Mouse (Mus musculus) MEL (cell line): ENCODE measurements at regions not wholly inside any gene's neighbourhood (a gene's known extent, or its start where the extent isn't known, plus 50 kb on each side); places are given as distances from the start of the nearest gene placed in this dataset.

Experiments used
- DNase-seq: peaks from one replicate; pipeline ENCODE4 v3.0.0; 2011; ENCODE audit warnings: low read depth, low spot score
- H3K27ac ChIP-seq: 2 replicates; pipeline ENCODE4 v1.5.1; 2012; ENCODE audit warnings: low read depth, mild to moderate bottlenecking, control low read depth, low read length, moderate library complexity; ENCODE audit not compliant: control insufficient read depth
- H3K27me3 ChIP-seq, 2 experiments: fragments of 150-350 bp in 1 of 2; sonication (generic) in 1 of 2; 2 replicates each; pipeline ENCODE4 v1.6.1; 2012; ENCODE audit warnings: low read length in 2 of 2, mild to moderate bottlenecking in 2 of 2, improper control_type of control experiment in 1 of 2, moderate library complexity in 1 of 2; ENCODE audit not compliant: insufficient read depth in 2 of 2, control insufficient read depth in 1 of 2
- H3K36me3 ChIP-seq, 2 experiments: 2 replicates each; pipeline ENCODE4 v1.6.1; 2012 to 2014; ENCODE audit warnings: low read length in 2 of 2, improper control_type of control experiment in 1 of 2, inconsistent platforms in 1 of 2, mild to moderate bottlenecking in 1 of 2; ENCODE audit not compliant: insufficient read depth in 2 of 2, control insufficient read depth in 1 of 2
- H3K4me1 ChIP-seq, 2 experiments: fragments of 150-350 bp in 1 of 2; sonication (generic) in 1 of 2; 2 replicates each; pipeline ENCODE4 v1.6.1; 2012; ENCODE audit warnings: low read length in 2 of 2, improper control_type of control experiment in 1 of 2, mild to moderate bottlenecking in 1 of 2; ENCODE audit not compliant: insufficient read depth in 2 of 2, control insufficient read depth in 1 of 2
- H3K4me3 ChIP-seq, 2 experiments: fragments of 150-350 bp in 1 of 2; sonication (generic) in 1 of 2; 2 replicates each; pipeline ENCODE4 v1.5.1; 2012; ENCODE audit warnings: low read depth in 2 of 2, low read length in 2 of 2, mild to moderate bottlenecking in 2 of 2, moderate library complexity in 2 of 2, control low read depth in 1 of 2, improper control_type of control experiment in 1 of 2; ENCODE audit not compliant: control insufficient read depth in 1 of 2, insufficient read depth in 1 of 2
- H3K79me2 ChIP-seq: 2 replicates; pipeline ENCODE4 v1.6.1; 2012; ENCODE audit warnings: mild to moderate bottlenecking, low read length, moderate library complexity; ENCODE audit not compliant: control insufficient read depth, poor library complexity, insufficient read depth
- H3K9ac ChIP-seq: 2 replicates; pipeline ENCODE4 v1.6.1; 2012; ENCODE audit warnings: low read depth, mild to moderate bottlenecking, control low read depth, low read length, moderate library complexity; ENCODE audit not compliant: control insufficient read depth, poor library complexity, severe bottlenecking
- H3K9me3 ChIP-seq: fragments of 150-350 bp; sonication (generic); replicated peaks from 2 replicates; pipeline ENCODE4 v1.6.1; 2012; ENCODE audit warnings: mild to moderate bottlenecking, low read length, improper control_type of control experiment, moderate library complexity; ENCODE audit not compliant: insufficient read depth
- BHLHE40 ChIP-seq: IDR thresholded peaks from 2 replicates; pipeline ENCODE4 v1.6.1; 2012; ENCODE audit warnings: low read depth, mild to moderate bottlenecking, inconsistent platforms, low read length, improper control_type of control experiment, borderline replicate concordance
- CHD1 ChIP-seq: IDR thresholded peaks from 2 replicates; pipeline ENCODE4 v1.6.1; 2012; ENCODE audit warnings: low read depth, mild to moderate bottlenecking, inconsistent platforms, low read length, improper control_type of control experiment
- E2F4 ChIP-seq: IDR thresholded peaks from 2 replicates; pipeline ENCODE4 v1.6.1; 2011; ENCODE audit warnings: low read depth, low read length, improper control_type of control experiment, borderline replicate concordance
- ELF1 ChIP-seq: IDR thresholded peaks from 2 replicates; pipeline ENCODE4 v1.6.1; 2014; ENCODE audit warnings: low read depth, mild to moderate bottlenecking, inconsistent platforms, low read length, improper control_type of control experiment, moderate library complexity
- EP300 ChIP-seq, 2 experiments: IDR thresholded peaks; 2 replicates each; pipeline ENCODE4 v1.6.1; 2011; ENCODE audit warnings: improper control_type of control experiment in 2 of 2, low read length in 2 of 2, low read depth in 1 of 2, mild to moderate bottlenecking in 1 of 2
- GATA1 ChIP-seq: IDR thresholded peaks from 2 replicates; pipeline ENCODE4 v1.6.1; 2011; ENCODE audit warnings: low read depth, low read length, improper control_type of control experiment
- HCFC1 ChIP-seq: IDR thresholded peaks from 2 replicates; pipeline ENCODE4 v1.6.1; 2012; ENCODE audit warnings: low read depth, mild to moderate bottlenecking, inconsistent platforms, low read length, improper control_type of control experiment, moderate library complexity
- KAT2A ChIP-seq: conservative IDR thresholded peaks from 2 replicates; pipeline ENCODE4 v1.6.1; 2012; ENCODE audit warnings: low read depth, low read length, improper control_type of control experiment, inconsistent platforms
- MAFK ChIP-seq: IDR thresholded peaks from 2 replicates; pipeline ENCODE4 v1.6.1; 2011; ENCODE audit warnings: low read depth, mild to moderate bottlenecking, low read length, improper control_type of control experiment, borderline replicate concordance
- MAX ChIP-seq: IDR thresholded peaks from 2 replicates; pipeline ENCODE4 v1.6.1; 2011; ENCODE audit warnings: low read length, improper control_type of control experiment
- MAZ ChIP-seq: IDR thresholded peaks from 2 replicates; pipeline ENCODE4 v1.6.1; 2012; ENCODE audit warnings: low read depth, mild to moderate bottlenecking, inconsistent platforms, low read length, improper control_type of control experiment
- MYB ChIP-seq: IDR thresholded peaks from 2 replicates; pipeline ENCODE4 v1.6.1; 2011; ENCODE audit warnings: mild to moderate bottlenecking, low read depth, low read length, improper control_type of control experiment
- MYC ChIP-seq: IDR thresholded peaks from 2 replicates; pipeline ENCODE4 v1.6.1; 2011; ENCODE audit warnings: low read depth, mild to moderate bottlenecking, low read length, improper control_type of control experiment, moderate library complexity
- NELFE ChIP-seq: IDR thresholded peaks from 2 replicates; pipeline ENCODE4 v1.6.1; 2011; ENCODE audit warnings: low read depth, low read length, improper control_type of control experiment
- NRF1 ChIP-seq: IDR thresholded peaks from 2 replicates; pipeline ENCODE4 v1.6.1; 2014; ENCODE audit warnings: low read depth, mild to moderate bottlenecking, inconsistent platforms, low read length, improper control_type of control experiment, moderate library complexity; ENCODE audit not compliant: poor library complexity, insufficient read depth, severe bottlenecking
- POLR2AphosphoS2 ChIP-seq: IDR thresholded peaks from 2 replicates; pipeline ENCODE4 v1.6.1; 2011; ENCODE audit warnings: low read length, improper control_type of control experiment
- RAD21 ChIP-seq: IDR thresholded peaks from 2 replicates; pipeline ENCODE4 v1.6.1; 2011; ENCODE audit warnings: mild to moderate bottlenecking, low read depth, low read length, improper control_type of control experiment
- SIN3A ChIP-seq: IDR thresholded peaks from 2 replicates; pipeline ENCODE4 v1.6.1; 2012; ENCODE audit warnings: low read length, improper control_type of control experiment, inconsistent platforms
- TAL1 ChIP-seq: IDR thresholded peaks from 2 replicates; pipeline ENCODE4 v1.6.1; 2012; ENCODE audit warnings: mild to moderate bottlenecking, inconsistent platforms, low read length, moderate library complexity, mixed read lengths
- TBP ChIP-seq: IDR thresholded peaks from 2 replicates; pipeline ENCODE4 v1.8.0; 2011; ENCODE audit warnings: low read depth, low read length, improper control_type of control experiment
- UBTF ChIP-seq: IDR thresholded peaks from 2 replicates; pipeline ENCODE4 v1.6.1; 2012; ENCODE audit warnings: low read depth, mild to moderate bottlenecking, inconsistent platforms, low read length, improper control_type of control experiment, moderate library complexity, borderline replicate concordance; ENCODE audit not compliant: insufficient read depth
- USF1 ChIP-seq: IDR thresholded peaks from 2 replicates; pipeline ENCODE4 v1.6.1; 2014; ENCODE audit warnings: low read depth, mild to moderate bottlenecking, inconsistent platforms, low read length, improper control_type of control experiment, moderate library complexity
- USF2 ChIP-seq, 2 experiments: IDR thresholded peaks; 2 replicates each; pipeline ENCODE4 v1.6.1; 2011 to 2012; ENCODE audit warnings: improper control_type of control experiment in 2 of 2, low read length in 2 of 2, borderline replicate concordance in 1 of 2, inconsistent platforms in 1 of 2, low read depth in 1 of 2, mild to moderate bottlenecking in 1 of 2; ENCODE audit not compliant: insufficient read depth in 1 of 2
- ZC3H11A ChIP-seq: IDR thresholded peaks from 2 replicates; pipeline ENCODE4 v1.6.1; 2012; ENCODE audit warnings: low read depth, mild to moderate bottlenecking, inconsistent platforms, low read length, improper control_type of control experiment
- ZKSCAN1 ChIP-seq: IDR thresholded peaks from 2 replicates; pipeline ENCODE4 v1.6.1; 2012; ENCODE audit warnings: low read depth, mild to moderate bottlenecking, inconsistent platforms, low read length, improper control_type of control experiment, moderate library complexity
- ZMIZ1 ChIP-seq: IDR thresholded peaks from 2 replicates; pipeline ENCODE4 v1.6.1; 2012; ENCODE audit warnings: low read depth, mild to moderate bottlenecking, inconsistent platforms, low read length, improper control_type of control experiment, moderate library complexity

DNA sequence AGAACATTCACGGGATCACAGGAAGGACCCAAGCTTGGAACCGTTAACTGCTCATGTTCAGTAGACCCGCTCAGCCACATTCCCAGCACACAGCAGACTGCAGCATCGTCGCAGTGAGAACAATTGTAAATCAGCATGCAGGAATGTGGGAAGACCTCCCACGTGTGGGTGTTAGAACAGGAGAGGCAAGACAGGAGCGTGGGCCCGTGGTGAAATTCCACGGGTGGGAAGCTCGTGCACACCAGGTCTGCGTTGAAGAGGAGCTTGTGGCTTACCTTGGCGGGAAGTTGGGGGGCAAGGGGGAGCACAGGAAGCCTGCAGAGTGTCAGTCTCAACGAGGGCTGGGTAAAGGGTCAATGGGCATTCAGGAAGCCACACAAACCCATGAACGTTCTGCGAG lies 238.2 kb upstream of the Dio3 start:
- H3K9ac ChIP-seq: no peak overlapping the region
- H3K9me3 ChIP-seq: no peaks in the 10 kb centered on the region
- no peaks in the 10 kb centered on the region for H3K4me1 ChIP-seq

GRCm38 (mm10) chr12:110041782-110042181 lies 237.1 kb upstream of the Dio3 start:
- H3K4me3 ChIP-seq: no peak overlapping the region
- no peaks in the 10 kb centered on the region for H3K9me3 ChIP-seq
- H3K79me2 ChIP-seq: no peaks in the 10 kb centered on the region
- TF ChIP-seq TBP (no peak), TAL1 (no peak)
- no peaks in the 10 kb centered on the region for H3K36me3 ChIP-seq
- no peak overlapping the region for H3K27ac ChIP-seq
- H3K27me3 ChIP-seq: no peaks in the 10 kb centered on the region
- H3K9ac ChIP-seq: no peak overlapping the region
- DNase-seq: no peak
- H3K4me1 ChIP-seq: no peaks in the 10 kb centered on the region

More for the DNA sequence above, 238.2 kb upstream of the Dio3 start:
- Histone ChIP-seq H3K27me3 (no peaks in the 10 kb centered on the region), H3K4me3 (no peak overlapping the region), H3K79me2 (no peaks in the 10 kb centered on the region), H3K27ac (no peak overlapping the region)
- no peak for DNase-seq
- no peak for TF ChIP-seq MAZ
- TF ChIP-seq SIN3A: no peak
- TF ChIP-seq MYC: no peak
- no peak for TF ChIP-seq RAD21
- TF ChIP-seq KAT2A: no peak
- TF ChIP-seq BHLHE40: no peak
- no peak for TF ChIP-seq USF2 (IDR thresholded peaks at IDR 0.05; ENCODE audit: borderline replicate concordance in 1 of 2, insufficient read depth in 1 of 2, low read depth in 1 of 2, low read length in 2 of 2)
- TF ChIP-seq E2F4: no peak
- no peak for TF ChIP-seq NELFE
- TF ChIP-seq CHD1: no peak
- TF ChIP-seq ELF1: no peak
- no peak for TF ChIP-seq POLR2AphosphoS2
- TF ChIP-seq MAX: no peak
- TF ChIP-seq ZKSCAN1: no peak
- TF ChIP-seq, all 39 proteins: peak for 0
- no peaks in the 10 kb centered on the region for H3K36me3 ChIP-seq

GRCm38 (mm10) chr12:110044266-110044665 lies 234.6 kb upstream of the Dio3 start:
- H3K36me3 ChIP-seq: no peaks in the 10 kb centered on the region
- no peak overlapping the region for H3K9ac ChIP-seq
- H3K9me3 ChIP-seq: no peaks in the 10 kb centered on the region
- TF ChIP-seq HCFC1 (no peak), ZKSCAN1 (no peak), GATA1 (no peak), MAFK (no peak), USF2 (IDR thresholded peaks at IDR 0.05; ENCODE audit: borderline replicate concordance in 1 of 2, insufficient read depth in 1 of 2, low read depth in 1 of 2, low read length in 2 of 2) (no peak), ZC3H11A (no peak), NELFE (no peak), MYB (no peak), USF1 (no peak), UBTF (no peak), ZMIZ1 (no peak), MAZ (no peak), NRF1 (no peak), EP300 (IDR thresholded peaks at IDR 0.05; ENCODE audit: low read depth in 1 of 2, low read length in 2 of 2) (no peak), POLR2AphosphoS2 (no peak)
- no peaks in the 10 kb centered on the region for H3K4me1 ChIP-seq
- H3K79me2 ChIP-seq: no peaks in the 10 kb centered on the region
- H3K4me3 ChIP-seq: no peak overlapping the region
- H3K27me3 ChIP-seq: no peaks in the 10 kb centered on the region
- no peak for DNase-seq
- H3K27ac ChIP-seq: no peak overlapping the region
